Mouse (Mus musculus) small intestine, adult 2 months (tissue): ENCODE data around the gene Sass6.

ENCODE experiments used
- CTCF ChIP-seq: fragments of 200-500 bp; IDR thresholded peaks from 2 replicates; pipeline ENCODE4 v1.5.1; 2012; ENCODE audit warnings: low read depth, mild to moderate bottlenecking, control low read depth, inconsistent platforms, low read length, moderate library complexity, mixed read lengths; ENCODE audit not compliant: insufficient replicate concordance, insufficient read length; ENCODE audit errors: extremely low read depth
- POLR2A ChIP-seq: fragments of 200-500 bp; IDR thresholded peaks from 2 replicates; pipeline ENCODE4 v1.6.1; 2012; ENCODE audit warnings: low read depth, mild to moderate bottlenecking, control low read depth, inconsistent platforms, low read length, moderate library complexity

- TF ChIP-seq POLR2A, result no peak
- TF ChIP-seq CTCF, result no peak
Measured at GRCm38 (mm10) chr3:116637693-116638476, 43.1 kb downstream of the Sass6 start.
